Mouse (Mus musculus) lung, postnatal 0 days (tissue): ENCODE measurements around the gene Amfr. TPM values are rescaled to one million over a fixed set of nuclear protein-coding genes. Genes with fewer than 3 reads are reported as not detected.
"Not testable (repeated sequence)": the region's sequence is repeated elsewhere in the genome, so short reads cannot be mapped to it uniquely, and the experiment has no call there.

Experiments used
- ATAC-seq: fragments of 200-750 bp; cut with Nextera tagmentation; 2 replicates; pipeline ENCODE4 v1.8.0; 2017; ENCODE audit warnings: moderate library complexity
- DNase-seq: peaks from one replicate; pipeline ENCODE4 v3.0.0-alpha.2; 2016; ENCODE audit warnings: low spot score
- H3K27ac ChIP-seq: fragments of 300-500 bp; sonication (generic); 2 replicates; pipeline ENCODE4 v1.5.1; 2014; ENCODE audit warnings: antibody characterized with exemption, mild to moderate bottlenecking, low read length, mixed read lengths
- H3K27me3 ChIP-seq: fragments of 300-500 bp; sonication (generic); replicated peaks from 2 replicates; pipeline ENCODE4 v1.6.1; 2014; ENCODE audit warnings: low read length, mixed read lengths; ENCODE audit not compliant: insufficient read depth
- H3K36me3 ChIP-seq: fragments of 300-500 bp; sonication (generic); 2 replicates; pipeline ENCODE4 v1.6.1; 2014; ENCODE audit warnings: low read length, mixed read lengths; ENCODE audit not compliant: insufficient read depth
- H3K4me1 ChIP-seq: fragments of 300-500 bp; sonication (generic); 2 replicates; pipeline ENCODE4 v1.6.1; 2014; ENCODE audit warnings: antibody characterized with exemption, low read depth, low read length, mixed read lengths; ENCODE audit not compliant: insufficient read depth
- H3K4me2 ChIP-seq: fragments of 300-500 bp; sonication (generic); replicated peaks from 2 replicates; pipeline ENCODE4 v1.6.1; 2014; ENCODE audit warnings: low read depth, mild to moderate bottlenecking, low read length, moderate library complexity, mixed read lengths
- H3K4me3 ChIP-seq: fragments of 300-500 bp; sonication (generic); 2 replicates; pipeline ENCODE4 v1.5.1; 2014; ENCODE audit warnings: low read depth, low read length
- H3K9ac ChIP-seq: fragments of 300-500 bp; sonication (generic); replicated peaks from 2 replicates; pipeline ENCODE4 v1.6.1; 2014; ENCODE audit warnings: low read depth, mild to moderate bottlenecking
- H3K9me3 ChIP-seq: fragments of 300-500 bp; sonication (generic); 2 replicates; pipeline ENCODE4 v1.6.1; 2016; ENCODE audit warnings: low read length, mixed read lengths
- CTCF ChIP-seq: IDR thresholded peaks from 2 replicates; pipeline ENCODE4 v1.5.1; 2016; ENCODE audit warnings: antibody characterized with exemption, mild to moderate bottlenecking
- EP300 ChIP-seq: IDR thresholded peaks from 2 replicates; pipeline ENCODE4 v1.6.1; 2016; ENCODE audit warnings: antibody characterized with exemption, mild to moderate bottlenecking, control low read depth
- WGBS: fragments of 180-500 bp; shearing (Covaris S2); extraction: QIAGEN DNeasy Blood & Tissue Kit; methylation state at CpG from one replicate; pipeline ENCODE4 v1.1.7; 2014; 5-methylcytosine and 5-hydroxymethylcytosine counted together
- polyA plus RNA-seq: library from polyadenylated mRNA; unstranded; fragments of >200 nt; fragmentation: Nextera tagmentation; extraction: Ambion mirVana; gene quantifications from 2 replicates; pipeline ENCODE4 v1.2.1, GENCODE M21; 2015

Gene Amfr
- polyA plus RNA-seq, 1 experiment from 2014 or later: 57.4 TPM

- peaks cover 11% of the 10 kb centered on the region; the same call in 1 of the 2 replicates for H3K4me1 ChIP-seq
- DNase-seq (peak; percentile 98), ATAC-seq (peak; percentile 99)
- no peaks in the 10 kb centered on the region for H3K36me3 ChIP-seq
- H3K9ac ChIP-seq: peak within 1 kb of the TSS; percentile 63
- peak within 1 kb of the TSS; percentile 77 for H3K27ac ChIP-seq
- H3K4me3 ChIP-seq: peak within 1 kb of the TSS; percentile 81
- H3K9me3 ChIP-seq: no peaks in the 10 kb centered on the region
- no peaks in the 10 kb centered on the region for H3K27me3 ChIP-seq
- no peak for TF ChIP-seq CTCF
- no peak; the same call in 1 of the 2 replicates for TF ChIP-seq EP300
- under 1% methylated on average over 41 of the region's 41 CpGs for WGBS
- peak within 1 kb of the TSS; percentile 83 for H3K4me2 ChIP-seq
Observed at GRCm38 (mm10) chr8:94036944-94037524, 24.4 kb upstream of the Amfr start, which contains the start of the genes Nudt21 and Ogfod1. Gene Nudt21 (minus strand): TSS chr8:94037031. Gene Ogfod1 (plus strand): TSS chr8:94037198.

DNA sequence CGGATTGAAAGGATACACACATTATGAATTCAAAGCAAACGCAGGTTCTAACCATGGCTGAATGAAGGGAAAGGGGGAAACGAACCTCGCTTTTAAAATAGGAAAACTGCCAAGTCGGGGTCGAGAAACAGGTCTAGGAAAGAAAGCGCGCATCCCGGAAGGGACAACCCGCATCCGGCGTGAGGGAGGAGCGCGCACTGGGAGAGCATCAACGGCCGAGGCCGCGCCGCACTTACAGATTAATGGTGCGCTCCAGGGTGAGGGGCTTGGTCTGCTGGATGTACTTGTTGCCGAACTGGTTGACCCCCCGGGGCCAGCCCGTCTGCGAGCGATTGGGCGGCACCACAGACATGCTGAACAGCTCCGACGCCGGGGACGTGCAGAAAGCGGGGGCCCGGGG, 23.9 kb upstream of the Amfr start:
- H3K4me2 ChIP-seq: peak overlapping the region; percentile 60
- peak overlapping the region; percentile 81 for H3K4me3 ChIP-seq
- H3K9ac ChIP-seq: peak overlapping the region; percentile 63
- peaks cover 11% of the 10 kb centered on the region; the same call in 1 of the 2 replicates for H3K4me1 ChIP-seq
- peak overlapping the region; percentile 73 for H3K27ac ChIP-seq
- H3K9me3 ChIP-seq, H3K36me3 ChIP-seq, H3K27me3 ChIP-seq: not testable (repeated sequence)
- peak; percentile 81 for DNase-seq
- 0% methylated on average over 21 of the region's 32 CpGs for WGBS
- ATAC-seq: peak; percentile 82

- Histone ChIP-seq H3K9ac (no peak overlapping the region), H3K4me1 (peaks cover 11% of the 10 kb centered on the region; the same call in 1 of the 2 replicates), H3K4me2 (no peak overlapping the region; the same call in 1 of the 2 replicates), H3K36me3 (peaks cover 2% of the 10 kb centered on the region; the same call in 1 of the 2 replicates), H3K9me3 (no peaks in the 10 kb centered on the region), H3K27ac (no peak overlapping the region), H3K27me3 (no peaks in the 10 kb centered on the region), H3K4me3 (no peak overlapping the region)
- TF ChIP-seq CTCF: no peak
- TF ChIP-seq EP300: no peak
- DNase-seq: no peak
- no peak for ATAC-seq
- WGBS: 42% methylated on average over 5 of the region's 5 CpGs
Observed at GRCm38 (mm10) chr8:94035200-94035599, 22.6 kb upstream of the Amfr start.

DNA sequence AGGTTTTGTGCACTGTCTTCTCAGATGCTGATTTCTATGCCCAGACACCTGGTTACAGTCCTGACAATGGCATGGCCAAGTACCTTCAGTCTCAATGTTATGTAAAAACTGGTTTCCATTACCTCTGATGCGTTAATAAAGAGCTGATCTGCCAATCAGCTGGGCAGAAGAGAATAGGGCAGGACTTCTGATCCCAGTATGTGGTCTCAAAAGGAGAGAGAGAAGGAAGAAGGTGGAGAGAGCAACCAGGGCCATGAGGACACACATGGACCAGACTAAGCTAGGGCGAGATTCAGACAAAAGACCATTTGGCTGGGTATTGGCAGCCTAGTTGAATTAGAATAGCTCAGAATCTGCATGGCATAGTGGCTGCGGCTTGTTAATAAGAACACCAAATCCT, 21.0 kb upstream of the Amfr start:
- Histone ChIP-seq H3K4me3 (no peak overlapping the region), H3K4me2 (no peak overlapping the region), H3K36me3 (peaks cover 16% of the 10 kb centered on the region), H3K27ac (no peak overlapping the region), H3K9me3 (no peaks in the 10 kb centered on the region), H3K4me1 (peaks cover 11% of the 10 kb centered on the region; the same call in 1 of the 2 replicates), H3K27me3 (no peaks in the 10 kb centered on the region), H3K9ac (no peak overlapping the region)
- 75% methylated on average over 3 of the region's 3 CpGs for WGBS
- ATAC-seq (no peak), DNase-seq (no peak)
- TF ChIP-seq CTCF (no peak), EP300 (no peak)

DNA sequence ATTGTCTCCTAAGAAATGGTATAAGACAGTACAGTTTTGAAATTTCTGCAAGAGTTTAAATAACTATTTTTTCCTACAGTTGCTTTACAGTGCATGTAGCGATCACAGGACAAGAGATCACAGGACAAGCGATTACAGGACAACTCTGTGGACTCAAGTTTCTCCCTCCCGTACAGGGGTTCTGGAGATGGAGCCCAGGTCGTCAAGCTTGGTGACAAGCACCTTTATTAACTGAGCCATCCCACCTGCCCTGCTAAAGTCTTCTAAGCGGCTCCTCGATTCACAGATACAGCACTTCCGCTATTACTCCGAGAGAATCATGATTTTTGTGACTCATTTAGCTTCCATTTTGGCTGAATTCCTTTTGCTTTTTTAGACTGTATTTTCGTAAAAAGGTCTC, 17.1 kb upstream of the Amfr start:
- no peak for DNase-seq
- Histone ChIP-seq H3K9me3 (no peaks in the 10 kb centered on the region), H3K36me3 (peaks cover 26% of the 10 kb centered on the region), H3K4me1 (no peaks in the 10 kb centered on the region), H3K27me3 (no peaks in the 10 kb centered on the region), H3K4me2 (no peak overlapping the region), H3K9ac (no peak overlapping the region), H3K4me3 (no peak overlapping the region), H3K27ac (no peak overlapping the region)
- WGBS: 94% methylated on average over 9 of the region's 9 CpGs
- no peak for TF ChIP-seq CTCF
- ATAC-seq: no peak

DNA sequence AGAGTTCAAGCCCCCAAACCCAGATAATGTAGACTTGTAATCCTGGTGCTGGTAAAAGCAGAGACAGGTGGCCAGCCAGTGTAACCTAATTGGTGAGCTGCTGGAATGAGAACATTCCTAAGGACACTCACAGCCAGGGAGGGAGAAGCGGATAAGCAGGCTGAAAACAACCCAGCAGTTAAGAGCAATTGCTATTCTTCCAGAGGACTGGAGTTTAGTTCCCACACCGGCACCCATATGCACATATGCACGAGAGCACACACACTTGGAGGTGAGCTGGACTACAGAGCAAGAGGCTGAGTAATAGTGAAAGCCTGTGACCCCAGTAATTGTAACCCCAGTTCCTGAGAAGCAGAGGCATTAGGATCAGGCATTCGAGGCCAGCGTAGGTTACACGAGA, 11.3 kb upstream of the Amfr start:
- no peaks in the 10 kb centered on the region for H3K27me3 ChIP-seq
- H3K36me3 ChIP-seq: peaks cover 18% of the 10 kb centered on the region
- no peak overlapping the region for H3K4me3 ChIP-seq
- no peaks in the 10 kb centered on the region for H3K4me1 ChIP-seq
- no peak overlapping the region for H3K27ac ChIP-seq
- ATAC-seq: no peak
- WGBS: 89% methylated on average over 6 of the region's 6 CpGs
- DNase-seq: no peak
- no peak overlapping the region for H3K4me2 ChIP-seq
- TF ChIP-seq CTCF (no peak), EP300 (no peak)
- no peak overlapping the region for H3K9ac ChIP-seq
- H3K9me3 ChIP-seq: no peaks in the 10 kb centered on the region
